18 mouse cellular contexts compared by ENCODE assay signal in genomic region chr14:8464401-8465154, GRCm38 (mm10).
DNase-seq lines count a peak whose midpoint lies in the region; ATAC-seq lines count a peak whose summit lies in the region.
"Had no signal": no experiment of that assay in that cellular context is flagged by ENCODE, and none has a peak within 500 bp of the region (broad histone marks: within the 10 kb centered on the region; RNA-seq: fewer than 3 reads in every experiment).

No protein-coding gene starts in this region.

- peak; percentile 86 to 87 for DNase-seq in cerebellum, postnatal 10 days
- DNase-seq in cerebellum, adult 9-10 months, result no peak
- DNase-seq in frontal cortex, postnatal 10 days (ENCODE audit: low spot score in 2 of 2), result no peak
- peak; percentile 44 for DNase-seq in layer of hippocampus, adult 9-11 months
- DNase-seq in layer of hippocampus, postnatal 14 days (ENCODE audit: low spot score in 2 of 2), result no peak
- DNase-seq in right cerebral cortex, postnatal 25 days, result peak; percentile 17
- no peak for DNase-seq in right cerebral cortex, postnatal 14 days
- DNase-seq: adrenal gland, adult 8-10 months; cerebellum, adult 9-11 months; forebrain, postnatal 0 days; heart, postnatal 4 days; kidney, postnatal 4 days; liver, embryonic 13.5 days; lung, adult 2 months; lung, postnatal 14 days had no signal

- ATAC-seq in frontal cortex, adult (ENCODE audit: low TSS enrichment), result 0 out of 2 replicates have a peak, but pooled peaks have one; percentile 28
- ATAC-seq: activated CD4-positive, CD25-positive, alpha-beta regulatory T cell, adult 4 months; forebrain, postnatal 0 days; intestine, postnatal 0 days had no signal

Comparison
In these comparisons a context has a peak if more than half of its experiments do, and no peak if none do; other contexts are left out.
1. DNase-seq: peak in cerebellum, postnatal 10 days (2 of 2), layer of hippocampus, adult 9-11 months (single experiment) and right cerebral cortex, postnatal 25 days (single experiment); none in cerebellum, adult 9-10 months (single experiment), frontal cortex, postnatal 10 days (0 of 2), layer of hippocampus, postnatal 14 days (0 of 2) and right cerebral cortex, postnatal 14 days (single experiment).